Mouse (Mus musculus): ENCODE results near the gene Gm32802.
"Not testable (repeated sequence)": the region's sequence is repeated elsewhere in the genome, so short reads cannot be mapped to it uniquely, and the experiment has no call there.

The Gm32802 gene

DNA sequence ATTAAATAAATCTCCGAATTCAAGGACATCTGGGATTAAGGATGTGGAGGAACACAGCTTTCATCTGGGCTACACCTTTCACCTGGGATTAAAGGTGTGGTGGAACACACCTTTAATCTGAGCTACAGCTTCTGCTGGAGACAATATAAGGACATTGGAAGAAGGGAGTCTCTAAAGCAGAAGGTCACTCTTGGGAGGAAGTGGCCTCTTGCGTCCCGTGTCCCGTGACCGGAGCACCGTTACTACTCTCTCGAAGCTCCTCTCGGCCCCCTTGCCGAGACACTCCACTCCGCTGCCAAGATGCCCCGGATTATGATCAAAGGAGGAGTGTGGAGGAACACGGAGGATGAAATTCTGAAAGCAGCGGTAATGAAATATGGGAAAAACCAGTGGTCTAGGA lies at the start of gene Gm32802:
TSS of gene Gm32802 (plus strand) at position 301 of the 400 bp plus-strand sequence.
- DNase-seq (ENCODE audit: extremely low spot score, low spot score) = not testable (repeated sequence)

DNA sequence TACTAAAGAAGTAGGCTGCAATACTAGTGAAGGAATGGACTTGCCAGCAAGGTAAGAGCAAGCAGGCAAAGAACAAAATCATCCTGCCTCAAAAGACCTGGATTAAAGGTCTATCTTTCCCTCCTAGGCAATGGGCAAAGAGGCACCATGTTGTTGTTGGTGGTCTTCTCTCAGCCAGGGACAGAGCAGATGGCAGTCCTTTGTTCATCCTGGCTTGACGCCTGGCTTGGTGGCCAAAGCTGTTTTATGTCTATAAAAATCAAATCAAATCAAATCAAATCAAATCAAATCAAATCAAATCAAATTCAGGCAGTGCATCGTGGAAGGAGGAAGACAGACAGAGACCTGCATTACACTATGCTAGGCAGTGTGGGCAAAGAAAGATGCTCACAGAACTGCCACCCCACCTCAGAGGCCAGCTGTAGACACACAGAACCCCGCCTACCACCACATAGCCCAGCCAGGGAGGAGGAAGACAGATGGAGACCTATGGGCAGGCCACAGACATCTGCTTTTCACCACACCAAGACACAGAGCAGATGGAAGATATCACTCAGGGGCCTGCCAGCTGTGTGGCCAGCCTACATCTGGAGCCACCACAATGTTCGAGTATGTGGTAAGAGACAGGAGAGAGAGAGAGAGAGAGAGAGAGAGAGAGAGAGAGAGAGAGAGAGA lies 42.6 kb upstream of the Gm32802 start:
- DNase-seq (ENCODE audit: extremely low spot score, low spot score) = not testable (repeated sequence)

DNA sequence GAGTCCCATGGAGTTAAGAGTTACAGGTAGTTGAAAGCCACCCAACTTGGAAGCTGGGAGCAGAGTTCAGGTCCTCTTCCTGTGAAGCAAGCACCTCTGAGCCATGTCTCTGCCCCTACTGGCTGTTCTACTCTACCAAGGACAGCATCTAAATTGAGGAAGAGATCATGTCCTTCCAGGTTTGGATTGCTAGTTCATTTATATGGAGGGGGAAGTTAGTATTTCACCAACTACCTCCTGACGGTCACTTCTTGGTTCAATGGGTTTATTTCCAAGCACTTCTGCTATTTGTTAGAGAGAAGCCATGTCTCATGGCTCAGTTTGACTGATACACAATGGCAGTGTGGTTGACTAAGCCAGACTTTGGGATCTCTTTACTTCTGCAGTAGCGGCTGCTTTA lies 30.9 kb upstream of the Gm32802 start:
- DNase-seq (ENCODE audit: extremely low spot score, low spot score) = not testable (repeated sequence)

DNA sequence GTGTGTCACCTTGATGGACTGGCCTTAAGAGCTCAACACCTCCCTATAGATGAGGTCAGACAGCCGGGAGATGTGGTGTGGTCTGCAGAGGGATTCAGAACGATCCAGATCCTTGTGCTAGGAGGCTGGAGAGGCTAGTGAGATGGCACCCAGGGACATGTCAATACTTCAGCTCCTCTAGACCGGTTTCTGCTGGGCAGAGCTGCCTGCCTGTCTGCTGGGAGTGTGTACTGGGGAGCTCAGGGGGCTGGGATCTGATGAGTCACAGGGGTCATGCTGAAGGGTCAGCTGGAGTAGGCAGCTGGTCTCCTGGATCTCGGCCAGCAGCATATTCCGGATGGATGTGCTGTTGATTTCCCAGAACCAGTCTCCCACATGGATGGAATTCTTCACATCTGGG lies 25.9 kb upstream of the Gm32802 start:
- not testable (repeated sequence) for DNase-seq (ENCODE audit: extremely low spot score, low spot score)

DNA sequence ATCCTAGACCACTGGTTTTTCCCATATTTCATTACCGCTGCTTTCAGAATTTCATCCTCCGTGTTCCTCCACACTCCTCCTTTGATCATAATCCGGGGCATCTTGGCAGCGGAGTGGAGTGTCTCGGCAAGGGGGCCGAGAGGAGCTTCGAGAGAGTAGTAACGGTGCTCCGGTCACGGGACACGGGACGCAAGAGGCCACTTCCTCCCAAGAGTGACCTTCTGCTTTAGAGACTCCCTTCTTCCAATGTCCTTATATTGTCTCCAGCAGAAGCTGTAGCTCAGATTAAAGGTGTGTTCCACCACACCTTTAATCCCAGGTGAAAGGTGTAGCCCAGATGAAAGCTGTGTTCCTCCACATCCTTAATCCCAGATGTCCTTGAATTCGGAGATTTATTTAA lies 17.8 kb upstream of the Gm32802 start, which contains the start of gene Gm32717:
TSS of gene Gm32717 (minus strand) at position 101 of the 400 bp plus-strand sequence.
- DNase-seq (ENCODE audit: extremely low spot score, low spot score) = not testable (repeated sequence)

DNA sequence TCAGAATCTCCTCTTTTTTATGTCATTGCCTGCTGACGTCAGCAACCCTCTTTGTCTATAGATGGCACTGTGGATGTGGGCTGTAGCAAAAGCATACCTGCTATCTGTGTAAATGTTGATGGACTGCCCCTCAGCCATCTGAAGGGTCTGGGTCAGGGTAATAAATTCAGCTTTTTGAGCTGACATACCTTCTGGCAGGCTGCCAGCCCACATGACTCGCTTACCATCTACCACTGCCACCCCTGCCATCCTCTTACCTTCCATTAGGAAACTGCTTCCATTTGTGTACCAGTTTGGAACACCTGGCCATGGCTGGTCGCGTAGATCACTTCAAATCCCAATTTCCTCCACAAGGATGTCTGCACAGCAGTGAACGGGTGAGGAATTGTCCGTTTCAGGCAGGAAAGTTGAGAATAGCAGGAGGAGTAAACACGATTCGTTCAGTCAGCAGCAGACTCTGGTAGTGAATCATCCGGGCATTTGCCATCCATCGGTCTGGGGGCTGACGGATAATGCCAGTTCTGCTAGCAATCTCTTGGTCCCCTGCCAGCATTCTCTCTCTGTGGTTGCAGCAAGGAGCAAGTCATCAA lies 9.4 kb upstream of the Gm32802 start:
- DNase-seq (ENCODE audit: extremely low spot score, low spot score) = not testable (repeated sequence)

DNA sequence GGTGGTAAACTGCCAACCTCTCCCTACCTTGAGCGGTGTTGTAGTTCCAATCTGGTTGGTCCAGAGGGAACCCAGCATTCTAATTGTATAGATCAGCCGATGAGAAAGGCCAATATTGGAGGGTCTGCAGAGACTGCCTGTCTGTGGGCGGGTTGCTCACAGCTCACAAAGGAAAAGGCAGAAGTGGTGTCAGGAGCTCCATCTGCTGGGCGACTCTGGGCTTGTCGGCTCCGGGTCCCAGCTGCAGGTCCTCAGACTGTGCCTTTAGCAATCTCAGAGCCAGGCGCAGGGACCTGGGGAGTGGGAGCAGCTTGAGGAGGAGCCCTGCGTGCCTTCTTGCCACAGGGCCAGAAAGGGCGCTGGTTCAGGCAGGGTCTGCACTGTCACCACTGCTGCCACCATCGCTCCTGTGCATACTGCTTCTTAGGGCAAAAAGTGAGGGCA lies 7.6 kb upstream of the Gm32802 start:
- peak; percentile 77 for DNase-seq (ENCODE audit: extremely low spot score, low spot score)

DNA sequence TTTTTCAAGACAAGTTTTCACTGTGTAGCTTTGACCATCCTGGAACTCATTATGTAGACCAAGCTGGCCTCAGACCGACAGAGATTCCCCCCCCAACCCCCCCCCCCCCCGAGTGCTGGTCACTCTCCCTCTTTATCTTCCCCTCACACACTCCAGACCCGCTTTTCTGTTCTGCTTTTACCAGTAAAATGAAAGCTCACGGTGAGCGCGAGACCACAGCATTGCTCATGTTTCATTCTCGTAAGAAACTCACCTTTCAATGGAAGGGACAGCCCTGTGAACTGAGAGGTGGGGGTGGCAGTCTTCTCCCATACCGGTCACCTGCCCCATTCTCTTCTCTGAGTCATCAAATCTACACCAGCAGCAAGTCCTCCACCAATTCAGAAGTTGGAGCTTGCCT lies 10.3 kb downstream of the Gm32802 start:
- DNase-seq (ENCODE audit: extremely low spot score, low spot score) = not testable (repeated sequence)

DNA sequence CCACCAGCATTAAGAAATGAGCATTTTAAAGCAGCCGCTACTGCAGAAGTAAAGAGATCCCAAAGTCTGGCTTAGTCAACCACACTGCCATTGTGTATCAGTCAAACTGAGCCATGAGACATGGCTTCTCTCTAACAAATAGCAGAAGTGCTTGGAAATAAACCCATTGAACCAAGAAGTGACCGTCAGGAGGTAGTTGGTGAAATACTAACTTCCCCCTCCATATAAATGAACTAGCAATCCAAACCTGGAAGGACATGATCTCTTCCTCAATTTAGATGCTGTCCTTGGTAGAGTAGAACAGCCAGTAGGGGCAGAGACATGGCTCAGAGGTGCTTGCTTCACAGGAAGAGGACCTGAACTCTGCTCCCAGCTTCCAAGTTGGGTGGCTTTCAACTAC lies 12.9 kb downstream of the Gm32802 start:
- DNase-seq (ENCODE audit: extremely low spot score, low spot score) = not testable (repeated sequence)

DNA sequence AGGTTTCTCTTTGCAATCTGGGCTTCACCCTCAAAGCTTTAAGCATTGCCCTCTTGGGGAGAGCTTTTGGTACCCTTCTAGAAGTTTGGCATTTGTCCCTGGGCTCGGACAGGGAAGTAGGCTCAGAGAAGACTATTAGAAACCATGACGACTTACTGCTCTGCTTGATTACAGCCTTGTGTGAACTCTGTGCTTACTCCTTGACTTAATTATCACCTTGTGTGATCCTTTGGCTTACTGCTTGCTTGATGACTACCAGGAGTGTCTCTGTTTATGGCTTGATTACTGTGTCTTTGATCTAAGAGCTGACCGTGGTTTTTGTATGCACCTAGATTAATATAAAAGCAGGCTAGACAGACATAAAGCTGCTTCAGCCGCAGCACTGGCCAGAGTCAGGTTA lies 19.6 kb downstream of the Gm32802 start:
- DNase-seq (ENCODE audit: extremely low spot score, low spot score) = not testable (repeated sequence)

DNA sequence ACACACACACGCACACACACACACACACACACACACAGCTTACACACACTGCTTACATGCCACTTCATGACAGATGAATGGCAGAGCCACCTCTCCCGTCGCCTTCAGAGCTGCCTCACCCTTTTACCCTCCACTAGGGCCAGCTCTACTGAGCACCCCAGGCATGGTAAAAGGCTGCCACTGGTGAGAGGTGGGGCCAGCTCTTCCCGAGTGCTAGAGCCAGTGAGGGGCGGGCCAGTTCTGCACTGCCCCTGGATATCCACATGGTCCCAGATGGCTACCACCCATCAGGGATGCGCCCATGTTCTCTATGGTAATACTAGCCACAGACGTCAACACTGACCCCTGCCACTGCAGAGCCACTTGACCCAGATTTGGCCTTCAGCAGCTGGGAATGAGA lies 24.1 kb downstream of the Gm32802 start:
- not testable (repeated sequence) for DNase-seq (ENCODE audit: extremely low spot score, low spot score)

DNA sequence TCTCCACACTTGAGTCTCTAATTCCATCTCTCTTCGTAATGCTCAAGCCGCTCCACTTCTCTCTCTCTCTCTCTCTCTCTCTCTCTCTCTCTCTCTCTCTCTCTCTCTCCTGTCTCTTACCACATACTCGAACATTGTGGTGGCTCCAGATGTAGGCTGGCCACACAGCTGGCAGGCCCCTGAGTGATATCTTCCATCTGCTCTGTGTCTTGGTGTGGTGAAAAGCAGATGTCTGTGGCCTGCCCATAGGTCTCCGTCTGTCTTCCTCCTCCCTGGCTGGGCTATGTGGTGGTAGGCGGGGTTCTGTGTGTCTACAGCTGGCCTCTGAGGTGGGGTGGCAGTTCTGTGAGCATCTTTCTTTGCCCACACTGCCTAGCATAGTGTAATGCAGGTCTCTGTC lies 24.5 kb downstream of the Gm32802 start:
- DNase-seq (ENCODE audit: extremely low spot score, low spot score) = not testable (repeated sequence)

DNA sequence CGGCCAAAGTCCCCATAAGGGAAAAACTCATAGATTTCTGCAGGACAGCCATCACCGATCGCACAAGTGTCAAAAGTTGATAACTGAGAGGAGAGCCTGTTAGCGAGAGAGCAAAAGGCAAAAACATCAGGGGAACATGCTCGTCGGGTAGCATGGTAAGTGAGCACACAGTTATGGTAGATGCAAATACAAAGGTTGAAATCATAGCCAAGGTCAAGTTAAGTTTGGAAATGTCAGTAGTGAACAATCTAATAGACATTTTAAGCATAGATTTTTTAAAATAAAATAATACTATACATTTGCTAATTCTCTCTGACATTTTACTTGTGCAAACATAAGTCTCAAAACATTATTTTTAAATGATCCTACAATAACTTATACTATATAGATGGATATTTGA lies 36.5 kb downstream of the Gm32802 start, which contains the start of gene Iltifb:
TSS of gene Iltifb (minus strand) at position 101 of the 400 bp plus-strand sequence.
- no peak for DNase-seq (ENCODE audit: extremely low spot score, low spot score)

DNA sequence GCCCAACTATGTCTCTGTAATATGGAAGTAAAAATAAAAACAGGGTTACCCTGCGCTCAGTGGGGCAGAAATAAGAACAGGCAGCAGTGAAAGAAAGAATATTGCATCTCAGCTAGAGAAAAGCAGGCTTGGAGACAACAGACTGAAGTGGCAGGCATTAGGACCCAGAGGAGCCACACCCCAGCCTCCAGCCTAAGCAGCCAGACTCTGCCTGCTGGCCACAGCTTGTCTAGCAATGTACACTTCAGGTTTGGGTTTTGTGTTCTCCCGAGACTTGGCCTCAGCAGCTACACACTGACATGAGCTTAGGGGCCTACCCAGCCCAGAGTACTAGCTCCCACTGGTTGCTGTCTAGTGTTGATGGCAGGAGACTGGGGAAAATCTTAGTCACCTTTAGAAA lies 43.6 kb downstream of the Gm32802 start:
- not testable (repeated sequence) for DNase-seq (ENCODE audit: extremely low spot score, low spot score)
